Mouse (Mus musculus) MEL (cell line): ENCODE results near the gene Ier2.

Source experiments
- CTCF ChIP-seq, 3 experiments: IDR thresholded peaks in 2 of 3; conservative IDR thresholded peaks in 1 of 3; 2 replicates each; pipeline ENCODE4 v1.5.1; 2011 to 2012; ENCODE audit warnings: low read length in 3 of 3, low read depth in 2 of 3, mild to moderate bottlenecking in 2 of 3, improper control_type of control experiment in 1 of 3, inconsistent platforms in 1 of 3, mixed read lengths in 1 of 3, moderate library complexity in 1 of 3; ENCODE audit not compliant: control insufficient read depth in 1 of 3, insufficient read depth in 1 of 3, poor library complexity in 1 of 3, severe bottlenecking in 1 of 3
- JUND ChIP-seq: IDR thresholded peaks from 2 replicates; pipeline ENCODE4 v1.6.1; 2011; ENCODE audit warnings: low read depth, mild to moderate bottlenecking, improper control_type of control experiment, low read length
- MAFK ChIP-seq: IDR thresholded peaks from 2 replicates; pipeline ENCODE4 v1.6.1; 2011; ENCODE audit warnings: low read depth, mild to moderate bottlenecking, low read length, improper control_type of control experiment, borderline replicate concordance
- MAX ChIP-seq: IDR thresholded peaks from 2 replicates; pipeline ENCODE4 v1.6.1; 2011; ENCODE audit warnings: low read length, improper control_type of control experiment
- POLR2A ChIP-seq, 2 experiments: IDR thresholded peaks; 2 replicates each; pipeline ENCODE4 v1.6.1; 2011 to 2012; ENCODE audit warnings: low read length in 2 of 2, mild to moderate bottlenecking in 2 of 2, control low read depth in 1 of 2, improper control_type of control experiment in 1 of 2, low read depth in 1 of 2, moderate library complexity in 1 of 2; ENCODE audit not compliant: control insufficient read depth in 1 of 2, insufficient read depth in 1 of 2, poor library complexity in 1 of 2
- RCOR1 ChIP-seq: IDR thresholded peaks from 2 replicates; pipeline ENCODE4 v1.6.1; 2012; ENCODE audit warnings: low read depth, mild to moderate bottlenecking, inconsistent platforms, low read length, improper control_type of control experiment
- TBP ChIP-seq: IDR thresholded peaks from 2 replicates; pipeline ENCODE4 v1.8.0; 2011; ENCODE audit warnings: low read depth, low read length, improper control_type of control experiment
- USF1 ChIP-seq: IDR thresholded peaks from 2 replicates; pipeline ENCODE4 v1.6.1; 2014; ENCODE audit warnings: low read depth, mild to moderate bottlenecking, inconsistent platforms, low read length, improper control_type of control experiment, moderate library complexity
- ZKSCAN1 ChIP-seq: IDR thresholded peaks from 2 replicates; pipeline ENCODE4 v1.6.1; 2012; ENCODE audit warnings: low read depth, mild to moderate bottlenecking, inconsistent platforms, low read length, improper control_type of control experiment, moderate library complexity
- ZNF384 ChIP-seq: IDR thresholded peaks from 2 replicates; pipeline ENCODE4 v1.6.1; 2012; ENCODE audit warnings: low read depth, mild to moderate bottlenecking, inconsistent platforms, low read length, improper control_type of control experiment

- TF ChIP-seq ZKSCAN1 = no peak
- no peak for TF ChIP-seq RCOR1
- TF ChIP-seq CTCF (IDR thresholded peaks at IDR 0.05 in 2 of 3, conservative IDR thresholded peaks at IDR 0.05 in 1 of 3; ENCODE audit: control insufficient read depth in 1 of 3, insufficient read depth in 1 of 3, low read depth in 2 of 3, low read length in 3 of 3, poor library complexity in 1 of 3, severe bottlenecking in 1 of 3) = no peak
- TF ChIP-seq POLR2A (IDR thresholded peaks at IDR 0.05; ENCODE audit: control insufficient read depth in 1 of 2, insufficient read depth in 1 of 2, low read depth in 1 of 2, low read length in 2 of 2, poor library complexity in 1 of 2) = no peak
- no peak for TF ChIP-seq TBP
- no peak for TF ChIP-seq USF1
- no peak for TF ChIP-seq MAFK
- TF ChIP-seq MAX = no peak
- no peak for TF ChIP-seq JUND
- no peak for TF ChIP-seq ZNF384
These were observed 21.9 kb upstream of the Ier2 start for GRCm38 (mm10) chr8:84684537-84684936.
